Mouse (Mus musculus): Measurements from ENCODE around the gene Lhb. TPM values are rescaled to one million over a fixed set of nuclear protein-coding genes. Genes with fewer than 3 reads are reported as not detected.

Lhb gene
- polyA plus RNA-seq (2017; shearing (Covaris generic)), result not detected

DNA sequence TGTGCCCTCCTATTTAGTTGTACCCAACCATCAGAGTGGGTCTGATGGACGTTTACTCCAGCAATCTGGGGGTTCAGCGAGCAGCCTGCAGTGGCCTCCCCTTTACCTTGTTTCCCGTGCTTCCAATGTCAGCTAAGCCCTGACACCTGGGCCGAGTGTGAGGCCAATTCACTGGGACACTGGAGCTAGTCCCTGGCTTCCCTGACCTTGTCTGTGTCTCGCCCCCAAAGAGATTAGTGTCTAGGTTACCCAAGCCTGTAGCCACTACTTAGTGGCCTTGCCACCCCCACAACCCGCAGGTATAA lies at the start of gene Lhb:
Gene Lhb, plus strand, starts transcription at position 206 of the 305 bp plus-strand sequence.

GRCm38 (mm10) chr7:45395578-45396336 lies 24.9 kb upstream of the Lhb start, which contains the start of gene Snrnp70:
Snrnp70 (minus strand) TSS chr7:45395742.

DNA sequence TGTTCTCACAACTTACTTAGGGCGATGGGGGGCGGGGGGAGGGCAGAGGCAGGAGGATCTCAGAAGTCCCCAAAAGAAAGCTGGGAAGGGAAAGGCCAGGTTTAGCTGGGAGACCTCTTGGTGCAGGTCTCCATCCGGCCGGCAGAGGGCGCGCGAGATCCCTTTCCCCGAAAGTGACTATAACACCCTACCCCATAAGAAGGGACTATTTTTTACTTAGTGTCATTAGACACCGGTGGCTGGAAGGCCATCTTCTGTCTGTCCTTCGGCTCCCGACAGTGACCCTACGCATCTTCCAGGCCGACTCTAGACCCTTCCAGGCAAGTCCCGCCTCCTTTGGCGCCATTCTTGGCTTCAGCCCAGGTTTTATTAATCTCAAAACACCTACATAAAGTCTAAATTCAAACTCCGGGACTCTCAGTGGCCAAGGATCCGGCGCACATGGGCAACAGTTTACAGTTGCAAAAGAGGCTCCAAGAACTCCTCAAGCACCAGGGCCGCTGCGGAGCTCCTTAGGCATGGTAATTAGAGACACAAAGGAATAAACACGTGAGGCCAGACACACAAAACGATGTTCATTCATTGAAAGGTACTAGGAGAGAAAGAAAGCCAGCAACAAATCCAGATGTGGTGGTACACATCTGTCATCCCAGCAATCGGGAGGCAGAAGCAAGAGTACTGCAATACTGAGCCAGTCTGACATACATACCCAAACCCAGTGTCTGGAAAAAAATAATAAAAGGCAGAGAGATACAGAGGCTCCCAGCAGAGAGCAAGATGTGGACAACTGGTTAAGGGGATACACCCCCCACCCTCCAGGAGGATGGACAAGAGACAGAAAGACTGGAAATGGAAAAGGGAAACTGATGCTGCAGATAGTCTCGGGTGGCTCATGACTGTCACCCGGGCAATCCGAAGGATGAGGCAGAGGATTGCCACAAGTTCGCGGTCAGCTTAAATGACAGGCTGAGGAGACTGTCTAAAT lies 15.2 kb upstream of the Lhb start, which contains the start of gene Kcna7:
Gene Kcna7, plus strand, starts transcription at position 563 of the 985 bp plus-strand sequence.

DNA sequence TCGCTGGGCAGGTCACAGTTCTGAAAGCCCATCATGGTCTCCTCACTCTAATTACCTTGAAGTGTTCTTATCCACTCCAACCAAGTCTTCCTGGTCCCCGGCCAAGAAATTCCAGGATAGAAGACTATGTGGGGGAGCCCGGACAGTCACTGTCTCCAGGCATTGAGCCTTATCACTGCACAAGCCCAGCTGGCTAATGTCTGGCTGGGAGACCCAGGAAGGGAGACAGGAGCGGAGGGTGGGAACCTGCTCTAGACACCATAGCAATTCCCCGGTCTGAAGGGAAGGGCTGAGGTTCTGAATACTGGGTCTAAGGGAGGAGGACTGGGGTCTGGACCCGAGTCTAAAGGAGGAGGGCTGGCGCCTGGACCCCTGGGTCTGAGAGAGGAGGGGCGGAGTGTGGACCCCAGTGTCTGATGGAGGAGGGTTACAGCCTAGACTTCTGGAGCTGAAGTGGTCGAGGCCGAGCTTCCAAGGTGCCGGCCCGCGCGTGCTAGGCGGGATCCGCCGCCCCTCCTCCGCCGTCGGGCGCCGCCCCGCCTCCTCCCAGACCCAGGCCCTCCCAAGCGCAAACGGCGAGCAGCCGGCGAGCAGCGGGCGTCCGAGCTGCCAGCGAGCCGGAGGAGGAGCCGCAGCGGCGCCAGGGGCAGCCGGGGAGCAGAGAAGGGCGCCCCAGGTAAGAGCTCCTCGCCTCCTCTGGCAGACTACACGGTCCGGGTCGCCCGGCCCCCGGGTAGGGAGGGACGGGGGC lies 7.3 kb upstream of the Lhb start, which contains the start of gene Ntf5:
Gene Ntf5, plus strand, starts transcription at position 583 of the 751 bp plus-strand sequence.

DNA sequence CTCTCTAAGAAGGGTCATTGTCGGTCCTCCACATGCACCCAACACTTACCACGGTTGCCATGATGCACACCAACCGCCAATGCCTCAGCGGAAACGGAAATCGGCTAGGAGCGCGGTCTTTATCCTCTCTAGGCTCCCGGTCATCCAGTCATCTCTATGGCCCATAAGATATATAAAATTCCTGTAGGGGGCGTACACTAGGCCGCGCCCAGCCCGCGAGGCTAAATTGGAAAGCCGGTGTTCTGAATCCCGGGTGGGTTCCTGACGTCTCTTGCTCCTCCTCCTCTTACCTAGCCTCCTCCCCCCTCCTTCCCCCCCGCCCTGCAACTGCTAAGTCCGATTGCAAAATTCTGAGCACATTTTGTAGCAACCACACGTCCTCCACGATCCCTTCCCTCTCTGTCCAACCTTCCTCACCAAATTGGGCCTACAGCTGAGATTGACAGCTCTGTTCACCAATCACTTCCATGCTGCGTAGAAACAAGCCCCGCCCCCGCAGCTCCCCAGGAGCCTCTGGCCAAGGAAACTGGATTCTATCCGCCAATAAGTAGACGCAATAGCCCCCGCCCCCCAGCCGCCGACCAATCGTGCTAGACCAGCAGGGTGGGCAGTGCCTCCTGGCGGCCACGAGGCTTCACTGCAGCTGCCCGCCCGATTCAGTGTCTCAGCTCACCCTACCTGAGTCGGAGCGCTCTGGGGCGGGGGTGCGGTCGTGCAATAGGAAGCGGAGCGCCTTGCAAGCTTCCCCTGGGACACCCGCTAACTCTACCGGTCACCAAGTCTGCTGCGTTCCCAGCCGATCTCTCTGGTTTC lies 13.8 kb downstream of the Lhb start, which contains the start of gene Gys1:
Gene Gys1, plus strand, starts transcription at position 642 of the 813 bp plus-strand sequence.

DNA sequence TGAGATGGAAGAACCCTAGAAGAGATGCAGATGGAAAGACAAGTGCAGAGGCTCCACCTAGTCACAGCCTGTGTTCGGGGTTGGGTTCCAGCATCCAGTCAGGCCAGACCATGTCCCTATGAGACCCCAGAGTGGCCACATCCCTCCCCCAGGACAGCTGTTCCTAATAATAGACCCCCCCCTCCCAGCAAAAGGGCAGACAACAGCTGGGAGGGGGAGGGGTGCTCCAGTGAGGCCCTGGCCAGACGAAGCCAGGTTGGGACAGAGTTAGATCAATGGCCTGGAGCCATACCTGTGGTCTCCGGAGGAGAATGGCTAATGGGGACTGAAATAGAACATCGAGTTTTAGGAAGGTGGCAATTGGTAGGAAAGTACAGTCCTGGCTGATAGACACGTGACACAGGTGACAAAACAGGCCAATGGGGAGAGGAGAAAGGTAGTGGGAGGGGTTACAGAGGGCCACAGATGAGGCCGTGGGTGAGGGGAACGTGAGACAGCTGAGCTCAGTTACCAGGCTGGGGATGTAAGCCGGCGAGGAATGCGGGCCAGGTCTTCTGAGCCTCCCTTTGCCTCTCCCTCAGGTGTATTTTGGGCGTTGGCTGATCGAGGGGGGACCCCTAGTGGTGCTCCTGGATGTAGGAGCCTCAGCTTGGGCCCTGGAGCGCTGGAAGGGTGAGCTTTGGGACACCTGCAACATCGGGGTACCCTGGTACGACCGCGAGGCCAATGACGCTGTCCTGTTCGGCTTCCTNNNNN lies 17.1 kb downstream of the Lhb start, which contains the start of gene Ruvbl2:
Gene Ruvbl2, minus strand, starts transcription at position 576 of the 756 bp plus-strand sequence.

DNA sequence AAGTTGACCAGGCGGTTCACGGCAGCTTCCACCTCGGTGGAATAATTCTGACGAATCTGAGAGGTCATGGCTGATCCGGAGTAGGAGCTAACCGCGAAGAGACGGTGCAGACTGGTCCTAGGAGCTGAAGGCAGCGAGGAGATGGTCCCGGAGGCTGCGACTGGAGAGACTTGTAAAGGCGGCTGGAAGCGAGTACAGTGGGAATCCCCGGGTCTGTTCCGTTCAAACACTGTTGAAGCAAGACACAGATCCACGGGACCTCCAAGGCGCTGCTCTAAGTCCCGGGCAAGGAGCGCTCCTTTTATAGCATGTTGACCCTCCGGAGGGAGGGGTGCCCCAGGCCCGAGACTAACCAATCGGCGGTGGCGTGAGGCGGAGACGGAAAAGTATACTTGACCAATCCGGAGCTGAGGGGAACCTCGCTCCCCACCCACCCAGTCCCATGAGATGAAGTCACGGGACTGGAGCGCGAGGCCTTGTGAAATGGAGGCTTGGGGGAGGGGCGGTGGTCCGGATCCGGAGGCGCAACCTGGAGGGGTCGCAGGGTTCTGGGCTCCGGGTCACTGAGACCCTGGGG lies 39.0 kb downstream of the Lhb start, which contains the start of gene Ftl1:
Gene Ftl1, minus strand, starts transcription at position 321 of the 577 bp plus-strand sequence.

DNA sequence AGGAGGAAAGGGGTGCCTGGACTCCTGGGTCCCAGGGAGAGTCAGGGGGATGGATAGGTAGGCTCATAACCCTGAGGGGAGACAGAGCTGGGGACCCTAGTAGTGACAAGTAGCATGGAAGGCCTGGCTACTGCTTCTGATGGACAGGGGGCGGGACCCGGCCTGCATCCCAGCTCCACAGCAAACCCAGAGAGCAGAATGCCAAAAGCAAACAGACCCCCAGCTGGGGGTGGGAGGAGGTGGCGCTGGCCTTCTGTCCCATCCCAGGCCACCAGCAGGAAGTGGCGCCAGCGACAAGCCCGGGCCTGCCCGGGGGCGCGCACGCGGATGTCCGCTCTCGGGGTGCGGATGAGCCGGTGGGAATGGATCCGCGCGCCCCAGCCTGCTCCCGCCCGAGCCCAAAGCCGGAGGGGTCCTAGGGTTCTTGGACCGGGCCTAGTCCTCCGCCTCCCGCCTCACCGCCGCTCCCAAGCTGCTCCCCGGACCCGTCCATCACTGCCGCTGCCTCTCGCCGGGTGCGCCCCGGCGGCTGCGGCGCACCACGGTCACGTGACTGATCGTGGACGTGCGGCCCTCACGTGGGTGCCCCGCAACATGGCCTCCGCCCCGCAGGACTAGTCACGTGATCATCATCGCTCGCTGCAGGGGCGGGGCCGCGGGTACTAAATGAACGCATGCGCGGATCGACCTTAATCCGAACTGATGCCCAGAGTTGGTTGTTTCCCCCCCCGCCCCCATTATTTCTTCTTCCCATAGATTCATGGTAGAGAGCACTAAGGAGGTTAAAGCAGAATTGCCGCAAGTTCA lies 45.9 kb downstream of the Lhb start, which contains the start of gene Bax:
Gene Bax, minus strand, starts transcription at position 616 of the 807 bp plus-strand sequence.

Other genes starting within 250 kb of the Lhb start
- not detected for gene Gfy, start 241.3 kb upstream of the Lhb start, polyA plus RNA-seq (2017; shearing (Covaris generic))
- not detected for gene Pth2, start 239.8 kb upstream of the Lhb start, polyA plus RNA-seq (2017; shearing (Covaris generic))
- under 1 TPM; 0.24 to 0.70 TPM for gene Ccdc155, start 215.9 kb upstream of the Lhb start, polyA plus RNA-seq (2017; shearing (Covaris generic))
- 10 to 100 TPM; 23.4 to 31.7 TPM for gene Dkkl1, start 208.7 kb upstream of the Lhb start, polyA plus RNA-seq (2017; shearing (Covaris generic))
- 1 to 10 TPM; 3.8 to 5.8 TPM for gene Tead2, start 205.1 kb upstream of the Lhb start, polyA plus RNA-seq (2017; shearing (Covaris generic))
- 100 to 1,000 TPM; 565 to 611 TPM for gene Cd37, start 181.7 kb upstream of the Lhb start, polyA plus RNA-seq (2017; shearing (Covaris generic))
- gene Slc6a16, start 179.7 kb upstream of the Lhb start, polyA plus RNA-seq (2017; shearing (Covaris generic)), result under 1 TPM in 1 of 2 experiments, not detected in 1; 0.40 TPM
- gene Slc6a21, start 143.3 kb upstream of the Lhb start, polyA plus RNA-seq (2017; shearing (Covaris generic)), result under 1 TPM; 0.18 to 0.38 TPM
- gene Trpm4, start 87.0 kb upstream of the Lhb start, polyA plus RNA-seq (2017; shearing (Covaris generic)), result 10 to 100 TPM in 1 of 2 experiments, 1 to 10 TPM in 1; 9.5 to 13.8 TPM
- gene Hrc, start 85.5 kb upstream of the Lhb start, polyA plus RNA-seq (2017; shearing (Covaris generic)), result not detected
- under 1 TPM; 0.36 to 0.60 TPM for gene Ppfia3, start 53.8 kb upstream of the Lhb start, polyA plus RNA-seq (2017; shearing (Covaris generic))
- gene Lin7b, start 50.2 kb upstream of the Lhb start, polyA plus RNA-seq (2017; shearing (Covaris generic)), result under 1 TPM in 1 of 2 experiments, not detected in 1; 0.90 TPM
- gene Snrnp70, start 25.1 kb upstream of the Lhb start, polyA plus RNA-seq (2017; shearing (Covaris generic)), result 100 to 1,000 TPM; 192 to 196 TPM
- under 1 TPM in 1 of 2 experiments, not detected in 1; 0.17 TPM for gene Kcna7, start 15.2 kb upstream of the Lhb start, polyA plus RNA-seq (2017; shearing (Covaris generic))
- gene Ntf5, start 7.1 kb upstream of the Lhb start, polyA plus RNA-seq (2017; shearing (Covaris generic)), result under 1 TPM; 0.71 to 0.96 TPM
- gene Gys1, start 14.0 kb downstream of the Lhb start, polyA plus RNA-seq (2017; shearing (Covaris generic)), result 10 to 100 TPM; 14.1 to 14.9 TPM
- gene Ruvbl2, start 17.3 kb downstream of the Lhb start, polyA plus RNA-seq (2017; shearing (Covaris generic)), result 10 to 100 TPM; 62.1 to 62.7 TPM
- 1,000 to 10,000 TPM; 1,804 to 2,248 TPM for gene Ftl1, start 39.1 kb downstream of the Lhb start, polyA plus RNA-seq (2017; shearing (Covaris generic))
- gene Bax, start 46.1 kb downstream of the Lhb start, polyA plus RNA-seq (2017; shearing (Covaris generic)), result 100 to 1,000 TPM; 267 to 295 TPM
- 1 to 10 TPM; 2.5 to 5.9 TPM for gene Tulp2, start 61.1 kb downstream of the Lhb start, polyA plus RNA-seq (2017; shearing (Covaris generic))
- not detected for gene Gm45808, start 66.0 kb downstream of the Lhb start, polyA plus RNA-seq (2017; shearing (Covaris generic))
- under 1 TPM; 0.60 to 0.68 TPM for gene Dhdh, start 68.0 kb downstream of the Lhb start, polyA plus RNA-seq (2017; shearing (Covaris generic))
- gene Nucb1, start 89.6 kb downstream of the Lhb start, polyA plus RNA-seq (2017; shearing (Covaris generic)), result 100 to 1,000 TPM; 266 to 278 TPM
- gene Ppp1r15a, start 105.4 kb downstream of the Lhb start, polyA plus RNA-seq (2017; shearing (Covaris generic)), result 100 to 1,000 TPM in 1 of 2 experiments, 10 to 100 TPM in 1; 90.4 to 153 TPM
- 1 to 10 TPM; 1.5 to 3.4 TPM for gene Plekha4, start 105.5 kb downstream of the Lhb start, polyA plus RNA-seq (2017; shearing (Covaris generic))
- 1 to 10 TPM; 1.4 to 1.9 TPM for gene Hsd17b14, start 134.1 kb downstream of the Lhb start, polyA plus RNA-seq (2017; shearing (Covaris generic))
- 10 to 100 TPM; 59.6 to 75.4 TPM for gene Bcat2, start 149.3 kb downstream of the Lhb start, polyA plus RNA-seq (2017; shearing (Covaris generic))
- under 1 TPM in 1 of 2 experiments, not detected in 1; 0.50 TPM for gene Fgf21, start 194.7 kb downstream of the Lhb start, polyA plus RNA-seq (2017; shearing (Covaris generic))
- gene Fut1, start 196.5 kb downstream of the Lhb start, polyA plus RNA-seq (2017; shearing (Covaris generic)), result 1 to 10 TPM in 1 of 2 experiments, under 1 TPM in 1; 0.25 to 1.6 TPM
- under 1 TPM; 0.47 to 0.92 TPM for gene Izumo1, start 201.0 kb downstream of the Lhb start, polyA plus RNA-seq (2017; shearing (Covaris generic))
- 1 to 10 TPM in 1 of 2 experiments, under 1 TPM in 1; 0.67 to 3.4 TPM for gene Rasip1, start 206.7 kb downstream of the Lhb start, polyA plus RNA-seq (2017; shearing (Covaris generic))
- gene Mamstr, start 219.2 kb downstream of the Lhb start, polyA plus RNA-seq (2017; shearing (Covaris generic)), result 1 to 10 TPM; 1.2 to 1.5 TPM
- gene Fut2, start 245.6 kb downstream of the Lhb start, polyA plus RNA-seq (2017; shearing (Covaris generic)), result 1 to 10 TPM in 1 of 2 experiments, under 1 TPM in 1; 0.65 to 2.5 TPM

All from inflammation-experienced regulatory T-cells (primary cell).